Mouse (Mus musculus) stomach, postnatal 0 days (tissue): ENCODE data around the gene Nanos1. TPM values are rescaled to one million over a fixed set of nuclear protein-coding genes. Genes with fewer than 3 reads are reported as not detected.

Source experiments
- ATAC-seq: fragments of 200-750 bp; cut with Nextera tagmentation; 2 replicates; pipeline ENCODE4 v1.8.0; 2017; ENCODE audit not compliant: low FRiP score, low TSS enrichment
- DNase-seq: peaks from one replicate; pipeline ENCODE4 v3.0.0-alpha.2; 2016; ENCODE audit warnings: low spot score
- H3K27ac ChIP-seq: fragments of 300-500 bp; sonication (generic); replicated peaks from 2 replicates; pipeline ENCODE4 v1.5.1; 2014; ENCODE audit warnings: mild to moderate bottlenecking, control low read depth
- H3K27me3 ChIP-seq: fragments of 300-500 bp; sonication (generic); 2 replicates; pipeline ENCODE4 v1.6.1; 2014; ENCODE audit warnings: low read length; ENCODE audit not compliant: control insufficient read depth, insufficient read depth
- H3K36me3 ChIP-seq: fragments of 300-500 bp; sonication (generic); 2 replicates; pipeline ENCODE4 v1.6.1; 2014; ENCODE audit warnings: low read length, mixed read lengths; ENCODE audit not compliant: control insufficient read depth, insufficient read depth
- H3K4me1 ChIP-seq: fragments of 300-500 bp; sonication (generic); replicated peaks from 2 replicates; pipeline ENCODE4 v1.6.1; 2014; ENCODE audit warnings: antibody characterized with exemption; ENCODE audit not compliant: control insufficient read depth, insufficient read depth
- H3K4me2 ChIP-seq: fragments of 300-500 bp; sonication (generic); replicated peaks from 2 replicates; pipeline ENCODE4 v1.6.1; 2014; ENCODE audit warnings: low read depth, mild to moderate bottlenecking, control low read depth, moderate library complexity
- H3K4me3 ChIP-seq: fragments of 300-500 bp; sonication (generic); 2 replicates; pipeline ENCODE4 v1.5.1; 2014; ENCODE audit warnings: low read depth, low read length, control low read depth
- H3K9ac ChIP-seq: fragments of 300-500 bp; sonication (generic); 2 replicates; pipeline ENCODE4 v1.6.1; 2014; ENCODE audit warnings: mild to moderate bottlenecking, low read length, control low read depth, mixed read lengths
- H3K9me3 ChIP-seq: fragments of 300-500 bp; sonication (generic); 2 replicates; pipeline ENCODE4 v1.6.1; 2016; ENCODE audit warnings: low read length; ENCODE audit not compliant: control insufficient read depth
- CTCF ChIP-seq: IDR thresholded peaks from 2 replicates; pipeline ENCODE4 v1.5.1; 2016; ENCODE audit warnings: antibody characterized with exemption, low read depth, mild to moderate bottlenecking, moderate library complexity
- EP300 ChIP-seq: optimal IDR thresholded peaks from 2 replicates; pipeline ENCODE3; 2016; ENCODE audit warnings: antibody characterized with exemption
- WGBS: fragments of 180-500 bp; shearing (Covaris S2); extraction: QIAGEN DNeasy Blood & Tissue Kit; methylation state at CpG from one replicate; pipeline ENCODE4 v1.1.7; 2014; 5-methylcytosine and 5-hydroxymethylcytosine counted together
- polyA plus RNA-seq: library from polyadenylated mRNA; unstranded; fragments of >200 nt; fragmentation: Nextera tagmentation; extraction: Ambion mirVana; gene quantifications from 2 replicates; pipeline ENCODE4 v1.2.1, GENCODE M21; 2015

The Nanos1 gene
- polyA plus RNA-seq, 1 experiment from 2014 or later = 0.81 TPM

DNA sequence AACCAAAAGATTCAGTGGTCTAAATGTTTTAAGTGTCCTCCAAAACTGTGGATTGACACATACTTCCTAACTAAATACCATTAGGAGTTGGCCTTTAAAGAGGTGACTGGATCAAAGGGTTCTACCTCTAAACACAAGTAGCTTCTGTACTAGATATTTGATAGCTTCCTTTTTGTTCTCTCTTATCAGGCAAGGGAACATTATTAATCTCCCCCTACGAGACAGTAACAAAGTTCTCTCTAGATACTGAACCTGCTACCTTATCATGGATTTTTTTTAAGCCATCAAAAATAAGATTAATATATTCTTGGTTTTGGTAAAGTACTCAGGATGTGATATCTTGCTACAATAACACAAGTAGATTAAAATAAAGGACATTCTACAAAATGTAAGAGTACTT, 28.9 kb downstream of the Nanos1 start:
- Histone ChIP-seq H3K27ac (no peak overlapping the region), H3K4me1 (peaks cover 4% of the 10 kb centered on the region), H3K4me2 (no peak overlapping the region), H3K9ac (no peak overlapping the region), H3K36me3 (no peaks in the 10 kb centered on the region), H3K4me3 (no peak overlapping the region), H3K27me3 (no peaks in the 10 kb centered on the region), H3K9me3 (no peaks in the 10 kb centered on the region)
- DNase-seq (no peak), ATAC-seq (no peak)
- 18% methylated on average over 1 of the region's 1 CpGs for WGBS
- TF ChIP-seq EP300 = no peak
- TF ChIP-seq CTCF = no peak

DNA sequence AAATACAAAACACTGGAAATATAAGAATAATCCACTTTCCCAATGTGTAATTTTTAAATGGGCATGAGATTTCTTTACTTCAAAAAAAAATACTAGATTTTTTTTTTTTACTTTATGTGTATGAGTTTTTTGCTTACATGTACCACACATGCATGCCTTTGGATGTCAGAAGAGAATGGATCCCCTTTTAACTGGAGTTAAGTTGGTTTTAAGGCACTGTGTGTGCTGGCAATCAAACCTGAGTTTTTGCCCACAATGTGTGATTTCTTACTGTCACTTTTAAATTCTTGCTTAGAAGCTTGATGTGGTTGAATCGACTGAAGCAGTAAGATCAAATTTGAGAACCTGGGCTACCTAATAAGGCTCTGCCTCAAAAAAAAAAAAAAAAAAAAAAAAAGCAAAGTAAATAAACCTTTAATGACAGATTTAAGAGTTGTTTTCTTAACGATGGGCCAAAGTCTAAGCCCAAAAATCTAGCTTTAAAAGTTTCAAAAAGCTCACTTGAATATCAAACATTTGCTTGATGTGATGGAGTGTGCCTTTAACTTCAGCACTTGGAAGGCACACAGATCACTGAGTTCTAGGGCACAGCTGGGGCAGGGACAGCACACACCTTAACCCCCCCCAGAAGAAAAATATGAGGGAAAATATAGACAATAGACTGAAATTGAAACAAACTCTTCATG, 31.8 kb downstream of the Nanos1 start:
- H3K36me3 ChIP-seq = no peaks in the 10 kb centered on the region
- H3K27ac ChIP-seq = no peak overlapping the region
- WGBS = 22% methylated on average over 2 of the region's 2 CpGs
- H3K9me3 ChIP-seq = no peaks in the 10 kb centered on the region
- H3K27me3 ChIP-seq = no peaks in the 10 kb centered on the region
- TF ChIP-seq EP300 (no peak), CTCF (no peak)
- DNase-seq (no peak), ATAC-seq (no peak)
- peaks cover 4% of the 10 kb centered on the region for H3K4me1 ChIP-seq
- no peak overlapping the region for H3K9ac ChIP-seq
- 0 out of 2 replicates have a peak overlapping the region, but pooled peaks have one; percentile 15 for H3K4me2 ChIP-seq
- no peak overlapping the region for H3K4me3 ChIP-seq

DNA sequence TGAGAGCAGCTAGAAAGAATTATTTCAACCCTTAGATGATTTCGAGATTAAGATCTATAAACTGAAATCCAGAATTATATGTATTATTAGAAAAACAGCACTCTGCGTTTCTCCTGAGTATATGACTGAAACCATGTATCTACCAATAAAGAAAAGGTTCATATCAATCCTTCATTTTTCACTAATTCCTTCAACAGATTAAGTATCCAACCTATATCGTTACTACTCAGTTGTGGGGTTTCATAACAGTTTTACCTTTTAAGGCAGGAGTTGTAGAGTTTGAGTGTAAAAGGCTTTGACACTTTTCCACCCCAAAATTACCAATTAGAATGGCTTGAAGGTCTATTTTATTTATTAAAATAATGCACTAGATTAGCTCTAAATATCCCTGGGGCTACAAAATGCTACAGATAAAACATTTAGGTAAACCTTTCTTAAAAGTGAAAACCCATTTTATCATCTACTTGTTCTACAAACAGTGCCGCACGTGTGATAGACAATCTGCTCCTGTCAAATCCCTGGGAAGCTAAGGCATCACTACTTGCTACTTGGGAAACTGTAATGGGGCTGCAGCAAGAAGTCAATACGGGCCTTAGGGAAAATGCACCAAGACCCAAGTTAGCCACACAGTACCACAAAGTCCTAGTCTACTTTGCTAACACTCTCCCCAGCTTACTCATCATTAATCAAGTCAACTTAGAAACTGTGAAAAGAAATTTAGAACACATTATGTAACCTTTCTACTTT, 32.6 kb downstream of the Nanos1 start:
- ATAC-seq (no peak), DNase-seq (no peak)
- H3K27ac ChIP-seq = no peak overlapping the region
- H3K4me3 ChIP-seq = peak overlapping the region; percentile 96
- H3K27me3 ChIP-seq = no peaks in the 10 kb centered on the region
- 25% methylated on average over 6 of the region's 6 CpGs for WGBS
- no peak for TF ChIP-seq CTCF
- no peak for TF ChIP-seq EP300
- H3K4me2 ChIP-seq = peak overlapping the region; percentile 70
- no peaks in the 10 kb centered on the region for H3K9me3 ChIP-seq
- no peaks in the 10 kb centered on the region for H3K36me3 ChIP-seq
- H3K4me1 ChIP-seq = peaks cover 4% of the 10 kb centered on the region
- H3K9ac ChIP-seq = 0 out of 2 replicates have a peak overlapping the region, but pooled peaks have one; percentile 41

DNA sequence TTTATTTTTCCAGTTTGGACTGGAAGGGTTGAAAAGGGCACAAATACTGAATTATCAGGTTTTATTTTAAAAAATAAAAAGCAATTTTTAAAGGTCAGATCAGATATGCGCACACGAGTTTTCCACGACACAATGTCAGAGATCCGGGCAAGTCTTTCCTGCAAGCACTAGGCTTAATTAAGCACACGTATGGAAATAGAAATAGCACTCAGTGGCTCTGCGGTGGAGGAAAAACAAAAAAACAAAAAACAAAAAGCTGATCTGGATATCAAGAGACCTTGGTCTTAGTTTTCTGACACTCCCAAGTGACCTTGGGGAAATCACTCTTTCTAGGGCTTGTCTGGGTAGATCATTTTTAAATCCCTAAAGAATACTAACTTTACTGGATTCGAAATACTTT, 33.7 kb downstream of the Nanos1 start:
- ATAC-seq (no peak), DNase-seq (no peak)
- no peak for TF ChIP-seq EP300
- TF ChIP-seq CTCF = no peak
- Histone ChIP-seq H3K4me2 (peak overlapping the region; percentile 70), H3K4me1 (peaks cover 4% of the 10 kb centered on the region), H3K27ac (peak overlapping the region; percentile 100), H3K36me3 (no peaks in the 10 kb centered on the region), H3K27me3 (no peaks in the 10 kb centered on the region), H3K4me3 (peak overlapping the region; percentile 96), H3K9me3 (no peaks in the 10 kb centered on the region), H3K9ac (peak overlapping the region; percentile 100)
- under 1% methylated on average over 7 of the region's 7 CpGs for WGBS

DNA sequence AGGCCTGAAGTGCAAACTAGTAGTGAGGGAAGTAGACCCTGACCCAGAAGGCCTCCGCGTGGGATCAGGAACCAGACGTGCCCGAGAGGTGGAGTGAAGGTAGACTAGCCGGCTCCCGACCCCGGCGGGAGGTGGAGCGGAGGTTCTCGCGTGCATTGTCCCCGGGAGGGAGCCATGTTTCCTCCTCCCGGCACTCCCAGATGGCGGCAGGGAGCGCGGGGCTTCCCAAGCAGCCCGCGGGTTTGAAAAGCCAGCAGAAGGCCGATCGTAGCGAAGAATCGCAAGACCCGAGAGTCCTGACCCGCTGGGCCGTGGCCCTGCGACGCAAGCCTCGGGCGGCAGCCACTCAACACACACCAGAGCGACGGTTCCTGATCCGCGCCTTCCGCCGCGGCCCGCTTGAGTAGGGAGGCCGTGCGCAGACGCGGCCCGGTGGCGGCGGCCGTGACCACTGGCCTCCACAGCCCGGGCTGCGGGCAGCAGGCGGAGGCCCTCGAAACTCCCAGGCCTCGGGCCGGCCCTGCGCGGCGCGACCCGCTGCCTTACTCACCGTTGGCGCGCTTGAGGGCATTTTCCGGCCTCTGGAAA, 34.2 kb downstream of the Nanos1 start:
- H3K4me2 ChIP-seq = peak overlapping the region; percentile 70
- no peaks in the 10 kb centered on the region for H3K27me3 ChIP-seq
- WGBS = 1% methylated on average over 47 of the region's 60 CpGs
- TF ChIP-seq EP300 (no peak), CTCF (no peak)
- H3K9me3 ChIP-seq = no peaks in the 10 kb centered on the region
- peak overlapping the region; percentile 96 for H3K4me3 ChIP-seq
- no peaks in the 10 kb centered on the region for H3K36me3 ChIP-seq
- DNase-seq (peak; percentile 76), ATAC-seq (peak; percentile 71)
- peak overlapping the region; percentile 100 for H3K9ac ChIP-seq
- H3K4me1 ChIP-seq = peaks cover 4% of the 10 kb centered on the region
- peak overlapping the region; percentile 100 for H3K27ac ChIP-seq
